ENCODE assay signal across 8 mouse cellular contexts in the genomic region with DNA sequence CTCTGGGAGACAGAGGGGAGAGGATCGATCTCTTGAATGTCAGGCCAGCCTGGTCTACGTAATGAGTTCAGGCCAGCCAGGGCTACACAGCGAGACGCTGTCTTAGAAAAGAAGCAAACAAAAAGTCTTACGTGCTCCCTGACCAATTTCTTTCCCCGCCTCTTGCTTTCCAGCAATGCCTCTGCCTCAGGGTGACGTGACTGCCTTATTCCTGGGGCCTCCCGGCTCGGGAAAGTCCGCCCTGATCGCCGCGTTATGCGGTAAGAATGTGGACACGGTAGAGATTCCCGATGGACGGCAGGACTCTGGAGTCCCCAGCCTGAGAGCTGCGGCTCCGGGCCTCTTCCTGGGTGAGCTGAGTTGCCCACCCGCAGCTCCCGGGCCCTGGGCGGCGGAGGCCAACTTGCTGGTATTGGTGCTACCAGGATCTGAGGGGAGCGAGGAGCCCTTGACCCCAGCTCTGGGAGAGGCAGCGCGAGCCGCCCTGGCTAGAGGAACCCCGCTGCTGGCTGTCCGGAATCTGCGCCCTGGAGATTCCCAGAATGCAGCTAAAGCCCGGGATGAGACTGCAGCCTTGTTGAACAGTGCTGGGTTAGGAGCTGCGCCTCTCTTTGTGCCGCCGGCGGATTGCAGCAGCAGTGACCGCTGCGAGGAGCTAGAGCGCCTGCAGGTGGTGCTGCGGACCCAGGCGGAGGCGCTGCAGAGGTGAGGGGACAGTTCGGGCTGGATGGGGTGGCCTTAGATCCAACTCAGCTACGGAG. TPM values are rescaled to one million over a fixed set of nuclear protein-coding genes. Genes with fewer than 3 reads are reported as not detected.
A peak's percentile ranks its signal among the peaks of the same experiment; 100 is the strongest.
DNase-seq lines count a peak whose midpoint lies in the region; ATAC-seq and TF ChIP-seq lines count a peak whose summit lies in the region.

No protein-coding gene starts in this region.

- peak in 1 of 2 experiments; percentile 97; a peak in 2 of 4 replicates for TF ChIP-seq CTCF in CH12.LX (conservative IDR thresholded peaks at IDR 0.05 in 1 of 2, IDR thresholded peaks at IDR 0.05 in 1 of 2; ENCODE audit: low read depth in 2 of 2, low read length in 2 of 2)

- peak overlapping the region; percentile 92 for H3K9ac ChIP-seq in CH12.LX (ENCODE audit: insufficient read depth, low read depth)
- H3K9ac ChIP-seq in heart, embryonic 14.5 days (ENCODE audit: low read length), result peak overlapping the region; percentile 92
- peak overlapping the region; percentile 87 for H3K9ac ChIP-seq in neural tube, embryonic 15.5 days (replicated peaks)

- peaks cover 4% of the 10 kb centered on the region; the same call in 1 of the 2 replicates for H3K79me2 ChIP-seq in CH12.LX (replicated peaks; ENCODE audit: control insufficient read depth, extremely low read depth, insufficient read depth, poor library complexity, severe bottlenecking)

- H3K4me3 ChIP-seq in CH12.LX (replicated peaks in 1 of 3; ENCODE audit: low read depth in 2 of 3, low read length in 2 of 3, poor library complexity in 1 of 3), result peak overlapping the region; percentile 64 to 96 (median 75)
- H3K4me3 ChIP-seq in heart, embryonic 14.5 days (ENCODE audit: control insufficient read depth in 1 of 2, insufficient read depth in 1 of 2, low read depth in 1 of 2, low read length in 2 of 2), result peak overlapping the region; percentile 69 to 74
- H3K4me3 ChIP-seq in neural tube, embryonic 15.5 days (replicated peaks), result peak overlapping the region; percentile 62

- H3K27me3 ChIP-seq in CH12.LX (replicated peaks), result no peaks in the 10 kb centered on the region
- no peaks in the 10 kb centered on the region for H3K27me3 ChIP-seq in heart, embryonic 14.5 days (ENCODE audit: control insufficient read depth, insufficient read depth, low read length)
- H3K27me3 ChIP-seq in neural tube, embryonic 15.5 days (replicated peaks), result no peaks in the 10 kb centered on the region

- peak; percentile 38; the same call in 1 of the 2 replicates for TF ChIP-seq POLR2A in CH12.LX (IDR thresholded peaks at IDR 0.05; ENCODE audit: low read depth, low read length)

- in situ Hi-C loops in CH12.LX (cut with MboI; ENCODE audit: low pct_ligation_motif_present, low pct_unique_long_range_greater_than_20kb, low sequenced_read_pairs), result loop anchor here (5.0 to 10.0 kb wide), 3 partner anchors 36 to 113 kb away; no protein-coding TSS in a partner anchor

- no peaks in the 10 kb centered on the region for H3K9me3 ChIP-seq in CH12.LX (replicated peaks; ENCODE audit: low read length)
- H3K9me3 ChIP-seq in heart, embryonic 14.5 days (ENCODE audit: control insufficient read depth, low read length), result no peaks in the 10 kb centered on the region
- no peaks in the 10 kb centered on the region for H3K9me3 ChIP-seq in neural tube, embryonic 15.5 days (replicated peaks)

- H3K4me1 ChIP-seq in CH12.LX (ENCODE audit: control insufficient read depth in 1 of 2, insufficient read depth in 2 of 2), result peaks cover 5 to 51% of the 10 kb centered on the region in 2 experiments
- peaks cover 9 to 12% of the 10 kb centered on the region in 2 experiments for H3K4me1 ChIP-seq in heart, embryonic 14.5 days (ENCODE audit: control insufficient read depth in 2 of 2, insufficient read depth in 2 of 2, low read length in 2 of 2)
- peaks cover 58% of the 10 kb centered on the region for H3K4me1 ChIP-seq in neural tube, embryonic 15.5 days

- dilution Hi-C loops in CH12.LX (cut with MboI; ENCODE audit: extremely low pct_ligation_motif_present, extremely low pct_unique_long_range_greater_than_20kb, low sequenced_read_pairs), result no loop called here

- H3K36me3 ChIP-seq in CH12.LX (replicated peaks in 1 of 2; ENCODE audit: control insufficient read depth in 1 of 2, insufficient read depth in 1 of 2, low read length in 1 of 2), result peaks cover 20 to 35% of the 10 kb centered on the region in 2 experiments
- peaks cover 38% of the 10 kb centered on the region for H3K36me3 ChIP-seq in heart, embryonic 14.5 days (ENCODE audit: control insufficient read depth, insufficient read depth, low read length)
- H3K36me3 ChIP-seq in neural tube, embryonic 15.5 days, result peaks cover 29% of the 10 kb centered on the region

- ATAC-seq in erythroid progenitor cell, adult 5-6 weeks (replicated peaks; ENCODE audit: low FRiP score, poor library complexity, severe bottlenecking), result peak; percentile 56
- peak; percentile 51; the same call in 1 of the 2 replicates for ATAC-seq in heart, embryonic 14.5 days (ENCODE audit: insufficient number of reproducible peaks, insufficient read depth, low FRiP score, low read depth)
- peak; percentile 43 for ATAC-seq in neural tube, embryonic 15.5 days (ENCODE audit: low FRiP score)

- under 1% methylated on average over 43 of the region's 43 CpGs for WGBS in heart, embryonic 14.5 days
- WGBS in neural tube, embryonic 15.5 days, result under 1% methylated on average over 43 of the region's 43 CpGs

- TF ChIP-seq EP300 in CH12.LX (IDR thresholded peaks at IDR 0.05; ENCODE audit: low read length), result no peak

- H3K27ac ChIP-seq in CH12.LX (ENCODE audit: insufficient read depth, low read depth), result peak overlapping the region; percentile 59
- peak overlapping the region; percentile 81 to 94 for H3K27ac ChIP-seq in heart, embryonic 14.5 days (replicated peaks in 1 of 2; ENCODE audit: control insufficient read depth in 1 of 2, insufficient read depth in 1 of 2, low read depth in 2 of 2, low read length in 2 of 2)
- peak overlapping the region; percentile 95 for H3K27ac ChIP-seq in neural tube, embryonic 15.5 days (replicated peaks)

- DNase-seq in CH12.LX (ENCODE audit: extremely low read depth), result peak; percentile 72
- DNase-seq in c-Kit-negative CD71-positive TER-119-positive erythroid progenitor cells, embryonic 14.5 days (ENCODE audit: low read depth, low spot score), result peak; percentile 37
- peak; percentile 83 for DNase-seq in kidney, postnatal 14 days
- peak; percentile 72 to 80 for DNase-seq in lung, adult 18-20 months
- peak; percentile 57 for DNase-seq in testis, postnatal 14 days (ENCODE audit: low spot score)

- H3K4me2 ChIP-seq in CH12.LX (ENCODE audit: insufficient read depth, low read depth, poor library complexity, severe bottlenecking), result peak overlapping the region; percentile 84
- peak overlapping the region; percentile 97 for H3K4me2 ChIP-seq in heart, embryonic 14.5 days (ENCODE audit: low read length)
- peak overlapping the region; percentile 93 for H3K4me2 ChIP-seq in neural tube, embryonic 15.5 days

- peak; percentile 85 for TF ChIP-seq RAD21 in CH12.LX (IDR thresholded peaks at IDR 0.05; ENCODE audit: low read depth, low read length)

TF ChIP-seq in CH12.LX, 34 proteins besides CTCF, POLR2A, EP300 and RAD21 (continues in another document):
- TF ChIP-seq NELFE (IDR thresholded peaks at IDR 0.05; ENCODE audit: low read depth, low read length) (0 out of 2 replicates have a peak, but pooled peaks have one; percentile 33), TBP (conservative IDR thresholded peaks at IDR 0.05; ENCODE audit: low read depth, low read length) (no peak), SIN3A (IDR thresholded peaks at IDR 0.05; ENCODE audit: low read length) (peak; percentile 45; the same call in 1 of the 2 replicates)

RNA-seq across cellular contexts. Expression of gene Irgq, which starts 0.9 kb away (rescaled TPM):
- 8.7 and 10.1 TPM in 2 replicates for total RNA-seq in CH12.LX (2012; rRNA removed)
- total RNA-seq in CH12.LX (2014; rRNA removed), result 4.6 and 5.1 TPM in 2 replicates
- polyA plus RNA-seq in CH12.LX (2012; ENCODE audit: insufficient read length, low read depth), result 8.6 and 9.9 TPM in 2 replicates
- 1.1 and 1.3 TPM in 2 replicates for total RNA-seq in erythroid progenitor cell, adult 5-6 weeks (2015; ENCODE audit: low replicate concordance)
- total RNA-seq in erythroid progenitor cell, adult 5-6 weeks (2017; ENCODE audit: low replicate concordance), result 0.90 and 2.8 TPM in 2 replicates
- polyA plus RNA-seq in heart, embryonic 14.5 days (2014; fragmentation: Nextera tagmentation; extraction: Ambion mirVana), result 7.4 and 8.0 TPM in 2 replicates
- polyA plus RNA-seq in neural tube, embryonic 15.5 days (2015; fragmentation: Nextera tagmentation; extraction: Ambion mirVana), result 18.8 and 21.1 TPM in 2 replicates

RNA-seq across cellular contexts. Expression of gene Pinlyp, which starts 14.5 kb away (rescaled TPM):
- total RNA-seq in CH12.LX (2012; rRNA removed), result 6.1 and 6.4 TPM in 2 replicates
- total RNA-seq in CH12.LX (2014; rRNA removed), result 11.9 and 17.3 TPM in 2 replicates
- polyA plus RNA-seq in CH12.LX (2012; ENCODE audit: insufficient read length, low read depth), result 6.6 and 7.4 TPM in 2 replicates
- not detected in 2 replicates for total RNA-seq in erythroid progenitor cell, adult 5-6 weeks (2015; ENCODE audit: low replicate concordance)
- not detected in 2 replicates for total RNA-seq in erythroid progenitor cell, adult 5-6 weeks (2017; ENCODE audit: low replicate concordance)
- not detected in 2 replicates for polyA plus RNA-seq in heart, embryonic 14.5 days (2014; fragmentation: Nextera tagmentation; extraction: Ambion mirVana)
- polyA plus RNA-seq in neural tube, embryonic 15.5 days (2015; fragmentation: Nextera tagmentation; extraction: Ambion mirVana), result 0.51 TPM in 1 of 2 replicates, not detected in the other

RNA-seq across cellular contexts. Expression of gene Xrcc1, which starts 14.7 kb away (rescaled TPM):
- total RNA-seq in CH12.LX (2012; rRNA removed) (128 and 136 TPM in 2 replicates), CH12.LX (2014; rRNA removed) (81.7 and 86.3 TPM in 2 replicates)
- 148 and 162 TPM in 2 replicates for polyA plus RNA-seq in CH12.LX (2012; ENCODE audit: insufficient read length, low read depth)
- 37.1 and 39.4 TPM in 2 replicates for total RNA-seq in erythroid progenitor cell, adult 5-6 weeks (2015; ENCODE audit: low replicate concordance)
- 36.7 and 62.5 TPM in 2 replicates for total RNA-seq in erythroid progenitor cell, adult 5-6 weeks (2017; ENCODE audit: low replicate concordance)
- 54.6 and 57.4 TPM in 2 replicates for polyA plus RNA-seq in heart, embryonic 14.5 days (2014; fragmentation: Nextera tagmentation; extraction: Ambion mirVana)
- polyA plus RNA-seq in neural tube, embryonic 15.5 days (2015; fragmentation: Nextera tagmentation; extraction: Ambion mirVana), result 60.2 and 75.0 TPM in 2 replicates

RNA-seq across cellular contexts. Expression of gene AC161166.1, which starts 19.1 kb away (rescaled TPM):
- total RNA-seq in CH12.LX (2012; rRNA removed), result 0.08 and 0.17 TPM in 2 replicates
- total RNA-seq in CH12.LX (2014; rRNA removed), result not detected in 2 replicates
- polyA plus RNA-seq in CH12.LX (2012; ENCODE audit: insufficient read length, low read depth), result 0.26 TPM in 1 of 2 replicates, not detected in the other
- not detected in 2 replicates for total RNA-seq in erythroid progenitor cell, adult 5-6 weeks (2015; ENCODE audit: low replicate concordance)
- not detected in 2 replicates for total RNA-seq in erythroid progenitor cell, adult 5-6 weeks (2017; ENCODE audit: low replicate concordance)
- 0.38 TPM in 1 of 2 replicates, not detected in the other for polyA plus RNA-seq in heart, embryonic 14.5 days (2014; fragmentation: Nextera tagmentation; extraction: Ambion mirVana)
- polyA plus RNA-seq in neural tube, embryonic 15.5 days (2015; fragmentation: Nextera tagmentation; extraction: Ambion mirVana), result 0.98 and 1.2 TPM in 2 replicates

RNA-seq across cellular contexts. Expression of gene Zfp428, which starts 24.6 kb away (rescaled TPM):
- 11.1 and 14.1 TPM in 2 replicates for total RNA-seq in CH12.LX (2012; rRNA removed)
- total RNA-seq in CH12.LX (2014; rRNA removed), result 16.0 and 20.4 TPM in 2 replicates
- 14.3 and 15.1 TPM in 2 replicates for polyA plus RNA-seq in CH12.LX (2012; ENCODE audit: insufficient read length, low read depth)
- total RNA-seq in erythroid progenitor cell, adult 5-6 weeks (2015; ENCODE audit: low replicate concordance), result 0.84 TPM in 1 of 2 replicates, not detected in the other
- 2.0 TPM in 1 of 2 replicates, not detected in the other for total RNA-seq in erythroid progenitor cell, adult 5-6 weeks (2017; ENCODE audit: low replicate concordance)
- 23.7 and 28.2 TPM in 2 replicates for polyA plus RNA-seq in heart, embryonic 14.5 days (2014; fragmentation: Nextera tagmentation; extraction: Ambion mirVana)
- 215 and 282 TPM in 2 replicates for polyA plus RNA-seq in neural tube, embryonic 15.5 days (2015; fragmentation: Nextera tagmentation; extraction: Ambion mirVana)

Comparison
In these comparisons a context has a peak if more than half of its experiments do, and no peak if none do; other contexts are left out.
1. Peak in every context shown above with its lines: DNase-seq, ATAC-seq, H3K4me3 ChIP-seq and H3K27ac ChIP-seq.